Mouse (Mus musculus): ENCODE data around the gene Rpl15. TPM values are rescaled to one million over a fixed set of nuclear protein-coding genes. Genes with fewer than 3 reads are reported as not detected.
"Not testable (repeated sequence)": the region's sequence is repeated elsewhere in the genome, so short reads cannot be mapped to it uniquely, and the experiment has no call there.

The Rpl15 gene
- total and polyA plus RNA-seq, 2 experiments from 2014 or later = 236 to 617 TPM

GRCm38 (mm10) chr14:18233981-18234960 lies 36.9 kb downstream of the Rpl15 start:
- peak overlapping the region; percentile 71 for H3K27ac ChIP-seq (ENCODE audit: low read depth)
- no peak overlapping the region for H3K9ac ChIP-seq (replicated peaks; ENCODE audit: low read depth, low read length)
- DNase-seq (ENCODE audit: low spot score) = peak; percentile 73
- H3K27me3 ChIP-seq (ENCODE audit: control insufficient read depth, insufficient read depth, low read length) = no peaks in the 10 kb centered on the region
- peak overlapping the region; percentile 56 for H3K4me2 ChIP-seq (ENCODE audit: low read depth, low read length)
- peak overlapping the region; percentile 10 for H3K4me3 ChIP-seq (ENCODE audit: low read depth, low read length)
- TF ChIP-seq CTCF (IDR thresholded peaks at IDR 0.05; ENCODE audit: low read depth) (no peak), EP300 (IDR thresholded peaks at IDR 0.05; ENCODE audit: low read depth) (no peak)
- 23% methylated on average over 5 of the region's 5 CpGs for WGBS
- no peaks in the 10 kb centered on the region for H3K9me3 ChIP-seq (replicated peaks; ENCODE audit: control insufficient read depth, low read length)
- no peaks in the 10 kb centered on the region for H3K36me3 ChIP-seq (replicated peaks; ENCODE audit: control insufficient read depth, insufficient read depth, low read length)
- peaks cover 36% of the 10 kb centered on the region for H3K4me1 ChIP-seq (ENCODE audit: control insufficient read depth, insufficient read depth)
- no peak for ATAC-seq (ENCODE audit: insufficient read depth, low read depth)

GRCm38 (mm10) chr14:18233076-18233475 lies 38.1 kb downstream of the Rpl15 start:
- 67% methylated on average over 2 of the region's 2 CpGs for WGBS
- no peak for TF ChIP-seq CTCF (IDR thresholded peaks at IDR 0.05; ENCODE audit: low read depth)
- no peak for TF ChIP-seq EP300 (IDR thresholded peaks at IDR 0.05; ENCODE audit: low read depth)
- H3K9ac ChIP-seq (replicated peaks; ENCODE audit: low read depth, low read length) = no peak overlapping the region
- ATAC-seq (ENCODE audit: insufficient read depth, low read depth) = no peak
- no peak for DNase-seq (ENCODE audit: low spot score)
- no peaks in the 10 kb centered on the region for H3K27me3 ChIP-seq (ENCODE audit: control insufficient read depth, insufficient read depth, low read length)
- peak overlapping the region; percentile 71; the same call in 1 of the 2 replicates for H3K27ac ChIP-seq (ENCODE audit: low read depth)
- peak overlapping the region; percentile 56; the same call in 1 of the 2 replicates for H3K4me2 ChIP-seq (ENCODE audit: low read depth, low read length)
- no peak overlapping the region for H3K4me3 ChIP-seq (ENCODE audit: low read depth, low read length)
- peaks cover 36% of the 10 kb centered on the region for H3K4me1 ChIP-seq (ENCODE audit: control insufficient read depth, insufficient read depth)
- no peaks in the 10 kb centered on the region for H3K9me3 ChIP-seq (replicated peaks; ENCODE audit: control insufficient read depth, low read length)
- no peaks in the 10 kb centered on the region for H3K36me3 ChIP-seq (replicated peaks; ENCODE audit: control insufficient read depth, insufficient read depth, low read length)

GRCm38 (mm10) chr14:18231866-18232265 lies 39.3 kb downstream of the Rpl15 start:
- not testable (repeated sequence) for H3K27ac ChIP-seq (ENCODE audit: low read depth); H3K9ac ChIP-seq (replicated peaks; ENCODE audit: low read depth, low read length); DNase-seq (ENCODE audit: low spot score); H3K9me3 ChIP-seq (replicated peaks; ENCODE audit: control insufficient read depth, low read length); ATAC-seq (ENCODE audit: insufficient read depth, low read depth); H3K27me3 ChIP-seq (ENCODE audit: control insufficient read depth, insufficient read depth, low read length); H3K4me2 ChIP-seq (ENCODE audit: low read depth, low read length); H3K36me3 ChIP-seq (replicated peaks; ENCODE audit: control insufficient read depth, insufficient read depth, low read length); H3K4me3 ChIP-seq (ENCODE audit: low read depth, low read length)
- H3K4me1 ChIP-seq (ENCODE audit: control insufficient read depth, insufficient read depth) = peaks cover 29% of the 10 kb centered on the region
- WGBS = 96% methylated on average over 8 of the region's 8 CpGs

- H3K36me3 ChIP-seq (replicated peaks; ENCODE audit: control insufficient read depth, insufficient read depth, low read length); H3K4me2 ChIP-seq (ENCODE audit: low read depth, low read length); DNase-seq (ENCODE audit: low spot score); H3K27me3 ChIP-seq (ENCODE audit: control insufficient read depth, insufficient read depth, low read length); H3K4me3 ChIP-seq (ENCODE audit: low read depth, low read length); H3K9me3 ChIP-seq (replicated peaks; ENCODE audit: control insufficient read depth, low read length); ATAC-seq (ENCODE audit: insufficient read depth, low read depth); H3K9ac ChIP-seq (replicated peaks; ENCODE audit: low read depth, low read length); H3K27ac ChIP-seq (ENCODE audit: low read depth): not testable (repeated sequence)
- peaks cover 26% of the 10 kb centered on the region for H3K4me1 ChIP-seq (ENCODE audit: control insufficient read depth, insufficient read depth)
- WGBS = 94% methylated on average over 10 of the region's 10 CpGs
Observed at GRCm38 (mm10) chr14:18229751-18230150, 41.4 kb downstream of the Rpl15 start.

GRCm38 (mm10) chr14:18226181-18226580 lies 45.0 kb downstream of the Rpl15 start:
- WGBS = 49% methylated on average over 11 of the region's 11 CpGs
- H3K27me3 ChIP-seq (ENCODE audit: control insufficient read depth, insufficient read depth, low read length); H3K27ac ChIP-seq (ENCODE audit: low read depth); H3K9ac ChIP-seq (replicated peaks; ENCODE audit: low read depth, low read length); H3K36me3 ChIP-seq (replicated peaks; ENCODE audit: control insufficient read depth, insufficient read depth, low read length); DNase-seq (ENCODE audit: low spot score); H3K4me1 ChIP-seq (ENCODE audit: control insufficient read depth, insufficient read depth); H3K4me3 ChIP-seq (ENCODE audit: low read depth, low read length); H3K9me3 ChIP-seq (replicated peaks; ENCODE audit: control insufficient read depth, low read length); ATAC-seq (ENCODE audit: insufficient read depth, low read depth): not testable (repeated sequence)
- peak overlapping the region; percentile 30 for H3K4me2 ChIP-seq (ENCODE audit: low read depth, low read length)

GRCm38 (mm10) chr14:18225431-18225830 lies 45.8 kb downstream of the Rpl15 start:
- H3K9me3 ChIP-seq (replicated peaks; ENCODE audit: control insufficient read depth, low read length); H3K36me3 ChIP-seq (replicated peaks; ENCODE audit: control insufficient read depth, insufficient read depth, low read length); H3K27ac ChIP-seq (ENCODE audit: low read depth); H3K27me3 ChIP-seq (ENCODE audit: control insufficient read depth, insufficient read depth, low read length); H3K4me3 ChIP-seq (ENCODE audit: low read depth, low read length); ATAC-seq (ENCODE audit: insufficient read depth, low read depth); H3K4me1 ChIP-seq (ENCODE audit: control insufficient read depth, insufficient read depth); H3K9ac ChIP-seq (replicated peaks; ENCODE audit: low read depth, low read length); DNase-seq (ENCODE audit: low spot score); H3K4me2 ChIP-seq (ENCODE audit: low read depth, low read length): not testable (repeated sequence)
- WGBS = 92% methylated on average over 11 of the region's 11 CpGs
